Mouse (Mus musculus): ENCODE data around the gene Slc8a3.

DNA sequence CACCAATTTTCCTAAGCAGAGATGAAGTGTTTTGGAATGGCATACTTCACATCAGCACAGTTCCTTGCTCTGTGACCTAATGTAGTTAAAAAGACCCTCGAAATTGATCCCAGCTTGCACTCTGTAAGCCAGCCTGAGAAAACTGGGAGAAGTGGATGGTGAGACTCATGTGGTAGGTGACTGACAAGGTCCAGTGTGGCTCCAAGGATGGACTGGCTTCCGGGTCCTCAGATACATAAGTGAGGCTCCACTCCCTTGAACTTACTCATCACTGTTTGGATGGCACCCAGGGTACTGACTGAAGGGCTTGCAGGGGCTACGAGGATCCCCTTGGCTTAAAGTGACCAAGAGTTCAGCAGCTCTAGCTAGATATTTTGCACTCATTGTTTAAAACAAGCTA, 169.4 kb downstream of the Slc8a3 start:
- TF ChIP-seq CTCF (IDR thresholded peaks at IDR 0.05; ENCODE audit: extremely low read depth, insufficient read depth, insufficient read length, insufficient replicate concordance) (no peak), POLR2A (IDR thresholded peaks at IDR 0.05; ENCODE audit: low read depth, low read length) (no peak)
